ENCODE assay signal across 8 mouse cellular contexts in the genomic region with DNA sequence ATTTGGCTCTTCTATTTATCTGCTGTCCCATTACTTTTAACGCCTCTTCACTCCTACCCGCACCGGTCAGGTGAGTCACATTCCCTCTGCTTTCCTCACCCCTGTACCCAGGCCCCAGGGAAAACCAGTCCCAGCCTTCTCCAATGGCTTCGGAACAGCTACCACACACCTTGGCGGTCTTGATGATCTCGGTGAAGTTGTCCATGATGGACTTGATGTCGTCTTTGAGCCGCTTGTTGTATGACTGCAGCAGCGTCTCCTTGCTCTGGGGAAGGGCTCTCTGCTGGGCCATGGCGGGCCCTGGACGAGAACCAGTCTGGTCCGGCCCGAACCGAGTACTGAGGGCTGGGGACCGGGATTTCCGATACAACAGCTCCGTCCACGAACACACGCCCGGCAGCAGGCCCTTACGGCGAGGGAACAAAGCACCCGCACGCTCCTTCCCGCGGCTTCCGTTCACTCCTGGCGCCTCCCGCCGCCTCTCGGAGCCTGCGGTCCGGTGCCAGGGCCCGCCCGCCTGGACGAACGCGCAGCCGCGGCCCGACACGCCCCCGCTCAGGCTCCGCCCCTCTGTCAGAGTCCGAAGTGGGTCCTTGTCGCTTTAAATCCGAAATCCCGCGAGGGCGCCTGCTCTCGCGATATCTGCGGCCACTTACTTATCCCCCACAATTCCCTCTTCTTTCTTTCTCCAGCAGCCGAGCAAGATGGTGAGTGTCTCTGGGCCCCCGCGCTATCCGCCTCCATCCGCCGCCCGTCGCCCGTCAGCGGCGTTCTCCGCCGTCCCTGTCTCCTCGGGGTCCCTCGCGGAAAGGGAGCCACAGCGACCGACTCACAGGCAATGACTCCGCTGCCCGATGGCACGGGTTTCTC. TPM values are rescaled to one million over a fixed set of nuclear protein-coding genes. Genes with fewer than 3 reads are reported as not detected.
A peak's percentile ranks its signal among the peaks of the same experiment; 100 is the strongest.
DNase-seq lines count a peak whose midpoint lies in the region; ATAC-seq lines count a peak whose summit lies in the region.

Gene Med22, minus strand, starts transcription at position 554 of the 870 bp plus-strand sequence.
Gene Rpl7a, plus strand, starts transcription at position 641 of the 870 bp plus-strand sequence.

- no peaks in the 10 kb centered on the region for H3K27me3 ChIP-seq in heart, embryonic 13.5 days (replicated peaks)
- no peaks in the 10 kb centered on the region for H3K27me3 ChIP-seq in liver, embryonic 12.5 days (replicated peaks)
- H3K27me3 ChIP-seq in stomach, embryonic 15.5 days (replicated peaks) = no peaks in the 10 kb centered on the region

- peak; percentile 99 for DNase-seq in CD4-positive helper T cell, adult 2 months (ENCODE audit: low read depth, low spot score)
- DNase-seq in brain, embryonic 18.5 days (ENCODE audit: low read depth, low spot score) = peak; percentile 96
- DNase-seq in kidney, postnatal 10 days = peak; percentile 100
- peak; percentile 99 for DNase-seq in natural killer cell, adult 2 months (ENCODE audit: low spot score in 2 of 2)

- H3K9ac ChIP-seq in heart, embryonic 13.5 days = peak within 1 kb of the TSS; percentile 100
- peak within 1 kb of the TSS; percentile 91 for H3K9ac ChIP-seq in liver, embryonic 12.5 days
- peak within 1 kb of the TSS; percentile 93 for H3K9ac ChIP-seq in stomach, embryonic 15.5 days

- H3K4me2 ChIP-seq in heart, embryonic 13.5 days = peak within 1 kb of the TSS; percentile 90
- peak within 1 kb of the TSS; percentile 95 for H3K4me2 ChIP-seq in liver, embryonic 12.5 days
- H3K4me2 ChIP-seq in stomach, embryonic 15.5 days = peak within 1 kb of the TSS; percentile 89

- peaks cover 67% of the 10 kb centered on the region for H3K36me3 ChIP-seq in heart, embryonic 13.5 days
- H3K36me3 ChIP-seq in liver, embryonic 12.5 days = peaks cover 74% of the 10 kb centered on the region
- H3K36me3 ChIP-seq in stomach, embryonic 15.5 days = peaks cover 45% of the 10 kb centered on the region

- H3K4me3 ChIP-seq in heart, embryonic 13.5 days = peak within 1 kb of the TSS; percentile 96
- H3K4me3 ChIP-seq in liver, embryonic 12.5 days = peak within 1 kb of the TSS; percentile 76
- H3K4me3 ChIP-seq in stomach, embryonic 15.5 days (replicated peaks) = peak within 1 kb of the TSS; percentile 65

- H3K4me1 ChIP-seq in heart, embryonic 13.5 days = peaks cover 51% of the 10 kb centered on the region
- peaks cover 64% of the 10 kb centered on the region for H3K4me1 ChIP-seq in liver, embryonic 12.5 days
- peaks cover 24% of the 10 kb centered on the region for H3K4me1 ChIP-seq in stomach, embryonic 15.5 days

- WGBS in heart, embryonic 13.5 days = under 1% methylated on average over 74 of the region's 74 CpGs
- under 1% methylated on average over 74 of the region's 74 CpGs for WGBS in liver, embryonic 12.5 days (ENCODE audit: insufficient replicate concordance)
- WGBS in stomach, embryonic 15.5 days = under 1% methylated on average over 74 of the region's 74 CpGs

- no peaks in the 10 kb centered on the region for H3K9me3 ChIP-seq in heart, embryonic 13.5 days
- no peaks in the 10 kb centered on the region for H3K9me3 ChIP-seq in liver, embryonic 12.5 days (replicated peaks)
- H3K9me3 ChIP-seq in stomach, embryonic 15.5 days = no peaks in the 10 kb centered on the region

- peak within 1 kb of the TSS; percentile 94 for H3K27ac ChIP-seq in heart, embryonic 13.5 days (replicated peaks)
- H3K27ac ChIP-seq in liver, embryonic 12.5 days = peak within 1 kb of the TSS; percentile 88
- H3K27ac ChIP-seq in stomach, embryonic 15.5 days = peak within 1 kb of the TSS; percentile 89

- ATAC-seq in erythroid progenitor cell, adult 5-6 weeks (replicated peaks; ENCODE audit: low FRiP score, poor library complexity, severe bottlenecking) = peak; percentile 88
- ATAC-seq in heart, embryonic 13.5 days (ENCODE audit: extremely low read depth, insufficient number of reproducible peaks, low FRiP score, low TSS enrichment) = peak; percentile 95
- peak; percentile 89 for ATAC-seq in liver, embryonic 12.5 days
- ATAC-seq in stomach, embryonic 15.5 days (ENCODE audit: insufficient read depth, low FRiP score, low read depth) = peak; percentile 92

RNA-seq across cellular contexts. Expression of gene Med22, which starts in this region (rescaled TPM):
- 0.84 and 5.4 TPM in 2 replicates for total RNA-seq in erythroid progenitor cell, adult 5-6 weeks (2015; ENCODE audit: low replicate concordance)
- 2.6 and 9.0 TPM in 2 replicates for total RNA-seq in erythroid progenitor cell, adult 5-6 weeks (2017; ENCODE audit: low replicate concordance)
- polyA plus RNA-seq in heart, embryonic 13.5 days (2015; fragmentation: Nextera tagmentation; extraction: Ambion mirVana) = 37.8 and 41.2 TPM in 2 replicates
- 30.0 and 32.1 TPM in 2 replicates for polyA plus RNA-seq in liver, embryonic 12.5 days (2016; fragmentation: Nextera tagmentation; extraction: Ambion mirVana)
- 40.3 and 45.7 TPM in 2 replicates for polyA plus RNA-seq in stomach, embryonic 15.5 days (2015; fragmentation: Nextera tagmentation; extraction: Ambion mirVana)

RNA-seq across cellular contexts. Expression of gene Rpl7a, which starts in this region (rescaled TPM):
- 717 and 721 TPM in 2 replicates for total RNA-seq in erythroid progenitor cell, adult 5-6 weeks (2015; ENCODE audit: low replicate concordance)
- 417 and 478 TPM in 2 replicates for total RNA-seq in erythroid progenitor cell, adult 5-6 weeks (2017; ENCODE audit: low replicate concordance)
- 364 and 394 TPM in 2 replicates for polyA plus RNA-seq in heart, embryonic 13.5 days (2015; fragmentation: Nextera tagmentation; extraction: Ambion mirVana)
- 560 and 587 TPM in 2 replicates for polyA plus RNA-seq in liver, embryonic 12.5 days (2016; fragmentation: Nextera tagmentation; extraction: Ambion mirVana)
- polyA plus RNA-seq in stomach, embryonic 15.5 days (2015; fragmentation: Nextera tagmentation; extraction: Ambion mirVana) = 494 and 609 TPM in 2 replicates

Comparison
In these comparisons a context has a peak if more than half of its experiments do, and no peak if none do; other contexts are left out.
1. Peak in every context shown above with its lines: DNase-seq, ATAC-seq, H3K4me3 ChIP-seq and H3K27ac ChIP-seq.